Mouse (Mus musculus) liver, embryonic 15.5 days (tissue): Measurements from ENCODE around the gene Mlh1. TPM values are rescaled to one million over a fixed set of nuclear protein-coding genes. Genes with fewer than 3 reads are reported as not detected.

ENCODE experiments used
- ATAC-seq: fragments of 200-750 bp; cut with Nextera tagmentation; 2 replicates; pipeline ENCODE4 v1.8.0; 2017; ENCODE audit warnings: moderate number of reproducible peaks, mild to moderate bottlenecking, moderate library complexity; ENCODE audit not compliant: insufficient read depth
- H3K27ac ChIP-seq: fragments of 300-500 bp; sonication (generic); replicated peaks from 2 replicates; pipeline ENCODE4 v1.5.1; 2015; ENCODE audit warnings: mild to moderate bottlenecking, inconsistent platforms
- H3K27me3 ChIP-seq: fragments of 300-500 bp; sonication (generic); 2 replicates; pipeline ENCODE4 v1.6.1; 2015; ENCODE audit warnings: mild to moderate bottlenecking, inconsistent platforms
- H3K36me3 ChIP-seq: fragments of 300-500 bp; sonication (generic); replicated peaks from 2 replicates; pipeline ENCODE4 v1.6.1; 2015; ENCODE audit warnings: moderate library complexity, mild to moderate bottlenecking, inconsistent platforms
- H3K4me1 ChIP-seq: fragments of 300-500 bp; sonication (generic); replicated peaks from 2 replicates; pipeline ENCODE4 v1.6.1; 2015; ENCODE audit warnings: inconsistent platforms
- H3K4me2 ChIP-seq: fragments of 300-500 bp; sonication (generic); 2 replicates; pipeline ENCODE4 v1.6.1; 2015; ENCODE audit warnings: moderate library complexity, mild to moderate bottlenecking, inconsistent platforms
- H3K4me3 ChIP-seq: fragments of 300-500 bp; sonication (generic); replicated peaks from 2 replicates; pipeline ENCODE4 v1.5.1; 2015; ENCODE audit warnings: mild to moderate bottlenecking, inconsistent platforms
- H3K9ac ChIP-seq: fragments of 300-500 bp; sonication (generic); 2 replicates; pipeline ENCODE4 v1.6.1; 2015; ENCODE audit warnings: moderate library complexity, mild to moderate bottlenecking, inconsistent platforms
- H3K9me3 ChIP-seq: fragments of 300-500 bp; sonication (generic); replicated peaks from 2 replicates; pipeline ENCODE4 v1.6.1; 2016; ENCODE audit warnings: inconsistent platforms
- WGBS: fragments of 180-500 bp; shearing (Covaris S2); methylation state at CpG from one replicate; pipeline ENCODE4 v1.1.7; 2015; ENCODE audit warnings: mixed read lengths; ENCODE audit not compliant: insufficient replicate concordance; 5-methylcytosine and 5-hydroxymethylcytosine counted together
- polyA plus RNA-seq: library from polyadenylated mRNA; unstranded; fragments of >200 nt; fragmentation: Nextera tagmentation; extraction: Ambion mirVana; gene quantifications from 2 replicates; pipeline ENCODE4 v1.2.1, GENCODE M21; 2015

The Mlh1 gene
- polyA plus RNA-seq, 1 experiment from 2014 or later, result 21.4 TPM

GRCm38 (mm10) chr9:111252161-111252869, 19.3 kb downstream of the Mlh1 start:
- H3K27ac ChIP-seq, result no peak overlapping the region
- H3K9me3 ChIP-seq, result no peaks in the 10 kb centered on the region
- H3K4me1 ChIP-seq, result no peaks in the 10 kb centered on the region
- no peak overlapping the region for H3K9ac ChIP-seq
- H3K36me3 ChIP-seq, result peaks cover 92% of the 10 kb centered on the region
- no peaks in the 10 kb centered on the region for H3K27me3 ChIP-seq
- no peak for ATAC-seq
- no peak overlapping the region for H3K4me2 ChIP-seq
- H3K4me3 ChIP-seq, result no peak overlapping the region
- WGBS, result 55% methylated on average over 7 of the region's 7 CpGs

GRCm38 (mm10) chr9:111247682-111248246, 23.8 kb downstream of the Mlh1 start:
- H3K27me3 ChIP-seq, result no peaks in the 10 kb centered on the region
- no peak for ATAC-seq
- H3K9ac ChIP-seq, result no peak overlapping the region
- H3K4me2 ChIP-seq, result no peak overlapping the region
- WGBS, result 84% methylated on average over 3 of the region's 3 CpGs
- H3K4me1 ChIP-seq, result no peaks in the 10 kb centered on the region
- H3K27ac ChIP-seq, result no peak overlapping the region
- H3K36me3 ChIP-seq, result peaks cover 87% of the 10 kb centered on the region
- no peaks in the 10 kb centered on the region for H3K9me3 ChIP-seq
- no peak overlapping the region for H3K4me3 ChIP-seq

DNA sequence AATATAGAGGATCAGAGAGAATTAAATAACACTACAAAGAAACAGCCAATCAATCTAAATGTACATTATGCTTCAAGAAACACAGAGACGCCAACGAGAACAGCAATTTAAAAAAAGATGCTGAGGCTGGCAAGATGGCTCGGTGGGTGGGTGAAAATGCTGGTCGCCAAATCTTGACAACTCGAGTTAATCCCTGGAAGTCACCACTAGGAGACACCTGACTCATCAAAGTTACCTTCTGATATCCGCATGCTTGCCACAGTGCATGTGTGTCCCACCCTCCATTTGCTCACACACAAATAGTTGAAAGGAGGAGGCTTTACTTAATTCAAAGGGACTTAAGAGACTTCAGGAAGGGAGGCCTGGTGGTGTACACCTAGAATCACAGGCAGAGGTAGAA, 26.0 kb downstream of the Mlh1 start:
- no peak for ATAC-seq
- Histone ChIP-seq H3K9me3 (no peaks in the 10 kb centered on the region), H3K4me2 (no peak overlapping the region), H3K27ac (no peak overlapping the region), H3K4me3 (no peak overlapping the region), H3K36me3 (peaks cover 82% of the 10 kb centered on the region), H3K4me1 (no peaks in the 10 kb centered on the region), H3K9ac (no peak overlapping the region), H3K27me3 (no peaks in the 10 kb centered on the region)
- WGBS, result 77% methylated on average over 6 of the region's 6 CpGs

DNA sequence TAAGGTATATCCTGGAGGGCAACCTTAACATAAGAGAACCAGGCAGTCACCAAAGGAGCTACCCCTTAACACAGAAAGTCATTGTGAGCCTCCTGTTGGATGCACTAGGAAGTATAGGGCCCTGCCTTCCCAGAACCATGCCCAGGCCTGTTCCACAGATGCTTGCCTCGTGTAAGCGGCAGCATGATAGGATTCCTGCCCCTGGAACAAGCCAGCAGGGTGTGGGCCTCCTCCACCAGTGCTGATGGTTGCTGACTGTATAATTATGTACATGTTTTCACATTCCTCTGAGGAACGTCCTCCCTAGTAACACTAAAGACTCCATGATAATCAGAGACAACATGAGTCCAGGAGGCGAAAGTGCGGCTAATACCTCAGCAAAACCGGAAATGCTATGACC, 28.2 kb downstream of the Mlh1 start:
- H3K9me3 ChIP-seq, result no peaks in the 10 kb centered on the region
- no peak overlapping the region for H3K9ac ChIP-seq
- no peak overlapping the region for H3K4me3 ChIP-seq
- ATAC-seq, result no peak
- H3K36me3 ChIP-seq, result peaks cover 82% of the 10 kb centered on the region
- no peaks in the 10 kb centered on the region for H3K4me1 ChIP-seq
- H3K4me2 ChIP-seq, result no peak overlapping the region
- no peak overlapping the region for H3K27ac ChIP-seq
- WGBS, result 85% methylated on average over 6 of the region's 6 CpGs
- H3K27me3 ChIP-seq, result no peaks in the 10 kb centered on the region

- no peaks in the 10 kb centered on the region for H3K27me3 ChIP-seq
- no peak overlapping the region for H3K4me2 ChIP-seq
- 88% methylated on average over 4 of the region's 4 CpGs for WGBS
- peaks cover 90% of the 10 kb centered on the region for H3K36me3 ChIP-seq
- no peak overlapping the region for H3K9ac ChIP-seq
- H3K9me3 ChIP-seq, result no peaks in the 10 kb centered on the region
- H3K4me3 ChIP-seq, result no peak overlapping the region
- no peak overlapping the region for H3K27ac ChIP-seq
- H3K4me1 ChIP-seq, result no peaks in the 10 kb centered on the region
- no peak for ATAC-seq
These were observed 31.8 kb downstream of the Mlh1 start for GRCm38 (mm10) chr9:111239821-111240220.

DNA sequence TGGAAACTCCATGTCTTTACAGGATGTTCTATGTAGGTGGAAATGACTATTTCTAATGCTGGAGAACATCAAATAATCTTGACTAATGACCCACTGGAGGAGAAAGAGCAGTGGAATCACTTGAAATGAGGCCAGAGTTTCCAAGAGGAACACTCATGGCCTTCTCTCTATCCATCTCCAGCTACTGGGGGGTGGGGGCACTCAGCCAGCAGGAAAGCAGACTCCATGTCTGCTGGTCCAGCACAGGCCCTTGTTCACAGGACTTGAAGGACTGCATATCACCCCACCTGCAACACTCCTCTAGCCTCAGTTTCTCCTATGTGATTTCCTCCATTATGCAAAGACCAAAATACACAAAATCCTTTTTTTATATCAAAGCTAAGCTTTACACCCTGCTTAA, 33.9 kb downstream of the Mlh1 start:
- Histone ChIP-seq H3K4me3 (no peak overlapping the region), H3K9me3 (no peaks in the 10 kb centered on the region), H3K27ac (no peak overlapping the region), H3K4me2 (no peak overlapping the region), H3K36me3 (peaks cover 90% of the 10 kb centered on the region), H3K9ac (no peak overlapping the region), H3K4me1 (no peaks in the 10 kb centered on the region), H3K27me3 (no peaks in the 10 kb centered on the region)
- ATAC-seq, result no peak

DNA sequence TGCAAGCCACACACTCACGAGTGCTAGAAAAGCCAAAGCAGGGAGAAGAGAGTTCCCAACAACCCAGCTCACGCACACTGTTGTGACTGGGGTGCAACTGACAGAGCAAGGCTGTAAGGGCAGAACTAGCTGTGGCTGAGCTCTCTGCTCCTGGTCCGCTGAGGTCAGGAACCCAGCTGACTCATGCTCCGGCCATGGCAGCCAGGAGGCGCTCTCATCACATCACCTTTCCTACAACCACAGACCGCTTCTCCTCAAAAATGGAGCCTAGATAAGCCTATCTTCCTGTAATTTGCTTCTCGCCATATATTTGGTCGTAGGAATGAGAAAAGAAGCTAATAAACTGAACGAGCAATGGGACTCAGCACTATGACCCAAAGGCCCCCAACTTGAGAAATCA, 36.9 kb downstream of the Mlh1 start:
- no peak overlapping the region for H3K4me3 ChIP-seq
- no peak overlapping the region for H3K27ac ChIP-seq
- WGBS, result 86% methylated on average over 9 of the region's 9 CpGs
- no peak for ATAC-seq
- no peak overlapping the region for H3K9ac ChIP-seq
- no peaks in the 10 kb centered on the region for H3K4me1 ChIP-seq
- H3K4me2 ChIP-seq, result no peak overlapping the region
- H3K9me3 ChIP-seq, result no peaks in the 10 kb centered on the region
- H3K36me3 ChIP-seq, result peaks cover 90% of the 10 kb centered on the region
- H3K27me3 ChIP-seq, result no peaks in the 10 kb centered on the region

DNA sequence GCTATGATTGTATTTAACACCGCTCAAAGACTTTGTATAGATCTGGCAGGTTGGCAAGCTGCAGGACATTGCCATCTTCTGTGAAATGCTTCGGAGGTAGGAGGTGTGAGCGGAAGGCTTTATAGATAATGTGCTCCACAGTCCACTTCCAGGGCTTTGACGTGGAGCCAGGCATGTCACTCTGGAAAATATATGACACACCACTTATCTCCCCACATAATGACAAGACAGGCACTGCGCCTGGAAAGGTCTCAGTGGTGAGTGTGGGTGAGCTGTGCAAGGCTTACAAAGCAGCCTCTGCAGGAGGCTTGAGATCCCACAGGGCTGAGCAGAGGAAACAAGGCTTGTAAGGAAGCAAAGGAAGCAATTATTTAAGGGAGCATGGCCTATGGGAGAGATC, 43.1 kb downstream of the Mlh1 start:
- 81% methylated on average over 5 of the region's 5 CpGs for WGBS
- no peaks in the 10 kb centered on the region for H3K27me3 ChIP-seq
- peaks cover 92% of the 10 kb centered on the region for H3K36me3 ChIP-seq
- no peak for ATAC-seq
- no peaks in the 10 kb centered on the region for H3K4me1 ChIP-seq
- H3K27ac ChIP-seq, result no peak overlapping the region
- H3K9ac ChIP-seq, result no peak overlapping the region
- no peak overlapping the region for H3K4me3 ChIP-seq
- H3K9me3 ChIP-seq, result no peaks in the 10 kb centered on the region
- no peak overlapping the region for H3K4me2 ChIP-seq

DNA sequence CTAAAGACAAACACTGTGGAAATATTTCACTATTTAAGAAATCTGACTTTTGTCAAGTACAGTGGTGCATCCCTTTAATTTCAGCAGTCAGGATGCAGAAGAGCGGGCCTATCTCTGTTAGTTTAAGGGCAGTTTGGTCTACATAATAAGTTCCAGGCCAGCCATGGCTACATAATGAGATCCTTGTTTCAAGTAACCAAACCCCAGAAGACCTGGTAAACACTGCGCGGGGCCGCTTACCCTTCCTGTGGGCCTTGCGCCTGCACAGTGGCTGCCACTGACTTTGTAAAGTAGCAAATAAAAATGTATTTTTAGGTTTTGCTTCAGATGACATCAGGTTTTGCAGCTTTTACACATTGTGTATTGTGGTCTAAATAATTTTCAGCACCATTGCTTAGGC, 48.2 kb downstream of the Mlh1 start:
- H3K9ac ChIP-seq, result no peak overlapping the region
- 84% methylated on average over 5 of the region's 5 CpGs for WGBS
- no peaks in the 10 kb centered on the region for H3K9me3 ChIP-seq
- no peak overlapping the region for H3K4me3 ChIP-seq
- no peaks in the 10 kb centered on the region for H3K27me3 ChIP-seq
- H3K4me1 ChIP-seq, result no peaks in the 10 kb centered on the region
- no peak for ATAC-seq
- H3K4me2 ChIP-seq, result no peak overlapping the region
- H3K36me3 ChIP-seq, result peaks cover 67% of the 10 kb centered on the region
- H3K27ac ChIP-seq, result no peak overlapping the region

GRCm38 (mm10) chr9:111221580-111221979, 50.0 kb downstream of the Mlh1 start:
- Histone ChIP-seq H3K36me3 (peaks cover 52% of the 10 kb centered on the region), H3K4me2 (no peak overlapping the region), H3K27ac (no peak overlapping the region), H3K9ac (no peak overlapping the region), H3K9me3 (no peaks in the 10 kb centered on the region), H3K4me3 (no peak overlapping the region), H3K4me1 (no peaks in the 10 kb centered on the region), H3K27me3 (no peaks in the 10 kb centered on the region)
- ATAC-seq, result no peak
- 76% methylated on average over 1 of the region's 1 CpGs for WGBS

DNA sequence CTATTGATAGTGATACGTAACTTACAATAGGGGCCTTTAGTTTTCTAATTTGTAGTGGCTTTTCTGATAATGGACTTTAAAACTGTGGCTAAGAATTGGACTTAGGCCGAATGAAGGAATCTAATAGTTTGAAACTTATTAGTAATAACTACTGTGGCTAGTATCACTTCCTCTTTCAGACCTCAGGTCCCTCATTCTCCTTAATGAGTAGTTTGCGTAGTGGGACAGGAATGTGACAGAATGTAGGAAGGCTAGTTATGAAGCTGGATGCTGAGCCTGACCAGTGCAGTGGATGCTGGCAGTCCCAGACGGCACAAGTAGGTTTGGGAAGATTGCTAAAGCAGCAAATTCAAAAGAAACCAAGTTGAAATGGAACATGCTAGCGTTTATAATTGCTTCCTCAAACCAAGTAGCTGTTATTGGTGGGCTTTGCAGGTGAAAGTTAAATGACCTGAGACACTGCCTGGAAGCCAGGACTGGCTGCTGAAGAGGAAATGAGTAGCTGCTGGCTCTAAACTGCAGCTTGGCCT, 51.0 kb downstream of the Mlh1 start:
- no peak overlapping the region for H3K4me2 ChIP-seq
- no peak overlapping the region for H3K9ac ChIP-seq
- WGBS, result 67% methylated on average over 5 of the region's 5 CpGs
- H3K36me3 ChIP-seq, result peaks cover 44% of the 10 kb centered on the region
- no peak overlapping the region for H3K4me3 ChIP-seq
- H3K9me3 ChIP-seq, result no peaks in the 10 kb centered on the region
- no peak for ATAC-seq
- no peak overlapping the region for H3K27ac ChIP-seq
- H3K27me3 ChIP-seq, result no peaks in the 10 kb centered on the region
- no peaks in the 10 kb centered on the region for H3K4me1 ChIP-seq

GRCm38 (mm10) chr9:111216424-111216823, 55.2 kb downstream of the Mlh1 start:
- peaks cover 27% of the 10 kb centered on the region for H3K36me3 ChIP-seq
- H3K9ac ChIP-seq, result no peak overlapping the region
- peaks cover 4% of the 10 kb centered on the region; the same call in 1 of the 2 replicates for H3K4me1 ChIP-seq
- no peak overlapping the region for H3K27ac ChIP-seq
- no peak overlapping the region for H3K4me3 ChIP-seq
- no peak overlapping the region for H3K4me2 ChIP-seq
- H3K9me3 ChIP-seq, result no peaks in the 10 kb centered on the region
- ATAC-seq, result no peak
- no peaks in the 10 kb centered on the region for H3K27me3 ChIP-seq
